Mouse (Mus musculus): Measurements from ENCODE around the gene Slc25a10. TPM values are rescaled to one million over a fixed set of nuclear protein-coding genes. Genes with fewer than 3 reads are reported as not detected.
"Not testable (repeated sequence)": the region's sequence is repeated elsewhere in the genome, so short reads cannot be mapped to it uniquely, and the experiment has no call there.

Slc25a10 gene
- polyA plus RNA-seq, 1 experiment from 2014 or later = 29.7 TPM

DNA sequence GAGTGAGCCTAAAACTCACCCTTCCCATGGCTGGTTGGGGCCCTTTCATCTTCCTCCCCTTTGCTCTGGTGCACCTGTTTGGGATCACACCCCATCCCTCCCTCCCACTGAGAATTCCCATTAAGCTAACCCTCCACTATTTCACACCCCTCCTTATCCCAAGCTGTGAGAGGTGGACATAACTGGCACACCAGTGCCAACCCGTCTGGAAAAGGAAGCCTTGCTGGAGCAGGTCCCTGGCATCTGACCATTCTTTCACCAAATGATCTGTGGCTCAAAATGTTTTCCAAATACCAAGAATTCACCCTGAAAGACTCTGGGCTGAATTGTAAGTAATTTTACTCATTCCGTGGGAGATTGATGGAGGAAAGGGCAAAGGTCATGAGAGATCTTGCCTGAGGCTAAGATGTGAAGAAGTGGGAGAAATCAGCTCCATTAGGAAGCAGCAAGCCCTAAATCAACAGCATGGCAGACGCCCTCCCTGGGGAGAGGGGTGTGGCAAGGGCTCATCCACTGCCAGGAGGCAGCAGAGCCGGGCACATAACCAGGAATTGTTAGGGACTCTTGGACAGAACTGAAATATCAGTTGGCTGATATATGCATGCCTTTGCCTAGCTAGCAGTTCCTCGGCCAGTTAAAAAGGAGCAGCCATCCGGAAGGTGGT lies 21.3 kb downstream of the Slc25a10 start:
- Histone ChIP-seq H3K36me3 (ENCODE audit: control insufficient read depth, insufficient read depth, low read length) (no peaks in the 10 kb centered on the region), H3K27ac (ENCODE audit: low read depth, low read length) (no peak overlapping the region), H3K9me3 (replicated peaks; ENCODE audit: control insufficient read depth, low read length) (no peaks in the 10 kb centered on the region), H3K4me2 (ENCODE audit: low read length) (no peak overlapping the region), H3K9ac (ENCODE audit: low read length) (no peak overlapping the region), H3K4me1 (ENCODE audit: control insufficient read depth, insufficient read depth, low read length) (peaks cover 6% of the 10 kb centered on the region), H3K27me3 (replicated peaks; ENCODE audit: control insufficient read depth, insufficient read depth, low read length) (no peaks in the 10 kb centered on the region), H3K4me3 (ENCODE audit: low read depth, low read length) (no peak overlapping the region)
- peak; percentile 36 for DNase-seq (ENCODE audit: low spot score)
- WGBS = 56% methylated on average over 6 of the region's 6 CpGs
- no peak for ATAC-seq

DNA sequence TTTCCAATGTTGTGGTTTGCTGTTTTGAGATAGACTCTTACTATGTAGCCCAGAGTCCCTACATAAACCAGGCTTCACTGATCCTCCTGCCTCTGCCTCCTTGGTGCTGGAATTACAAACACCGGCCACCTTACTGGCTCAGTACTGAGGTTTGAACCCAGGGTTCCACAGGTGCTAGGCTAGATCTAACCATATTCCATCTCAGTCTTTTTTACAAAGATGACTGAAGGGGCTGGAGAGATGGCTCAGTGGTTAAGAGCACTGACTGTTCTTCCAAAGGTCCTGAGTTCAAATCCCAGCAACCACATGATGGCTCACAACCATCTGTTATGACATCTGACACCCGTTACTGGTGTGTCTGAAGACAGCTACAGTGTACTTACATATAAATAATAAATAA lies 22.6 kb downstream of the Slc25a10 start:
- DNase-seq (ENCODE audit: low spot score); H3K36me3 ChIP-seq (ENCODE audit: control insufficient read depth, insufficient read depth, low read length); H3K4me1 ChIP-seq (ENCODE audit: control insufficient read depth, insufficient read depth, low read length); H3K4me2 ChIP-seq (ENCODE audit: low read length); H3K9me3 ChIP-seq (replicated peaks; ENCODE audit: control insufficient read depth, low read length); H3K27me3 ChIP-seq (replicated peaks; ENCODE audit: control insufficient read depth, insufficient read depth, low read length); ATAC-seq; H3K4me3 ChIP-seq (ENCODE audit: low read depth, low read length); H3K9ac ChIP-seq (ENCODE audit: low read length); H3K27ac ChIP-seq (ENCODE audit: low read depth, low read length): not testable (repeated sequence)
- 84% methylated on average over 2 of the region's 2 CpGs for WGBS

DNA sequence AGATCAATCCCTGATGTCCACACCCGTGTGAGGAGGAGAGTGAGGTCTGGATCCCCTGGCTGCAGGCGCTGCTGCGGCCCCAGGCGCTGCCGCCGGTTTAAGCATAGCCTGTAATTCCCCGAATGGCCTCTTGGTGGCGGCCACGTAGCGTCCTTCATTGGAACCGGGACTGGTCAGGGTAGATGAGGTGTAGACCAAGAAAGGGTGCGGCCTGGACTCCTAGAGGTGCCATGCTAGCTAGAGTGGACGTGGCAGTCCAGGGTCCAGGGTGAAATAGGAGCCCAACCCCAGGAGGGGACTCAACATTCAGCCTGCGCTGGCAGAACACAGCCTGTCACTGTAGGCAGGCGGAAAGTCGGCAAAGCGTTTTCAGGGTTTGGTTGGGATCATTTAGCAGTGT lies 24.0 kb downstream of the Slc25a10 start:
- WGBS = 16% methylated on average over 17 of the region's 17 CpGs
- ATAC-seq (peak; percentile 23; the same call in 1 of the 2 replicates), DNase-seq (ENCODE audit: low spot score) (peak; percentile 79)
- no peaks in the 10 kb centered on the region for H3K27me3 ChIP-seq (replicated peaks; ENCODE audit: control insufficient read depth, insufficient read depth, low read length)
- H3K27ac ChIP-seq (ENCODE audit: low read depth, low read length) = no peak overlapping the region
- H3K4me2 ChIP-seq (ENCODE audit: low read length) = no peak overlapping the region
- peaks cover 2% of the 10 kb centered on the region for H3K4me1 ChIP-seq (ENCODE audit: control insufficient read depth, insufficient read depth, low read length)
- no peak overlapping the region for H3K9ac ChIP-seq (ENCODE audit: low read length)
- no peaks in the 10 kb centered on the region for H3K36me3 ChIP-seq (ENCODE audit: control insufficient read depth, insufficient read depth, low read length)
- H3K9me3 ChIP-seq (replicated peaks; ENCODE audit: control insufficient read depth, low read length) = no peaks in the 10 kb centered on the region
- no peak overlapping the region for H3K4me3 ChIP-seq (ENCODE audit: low read depth, low read length)

DNA sequence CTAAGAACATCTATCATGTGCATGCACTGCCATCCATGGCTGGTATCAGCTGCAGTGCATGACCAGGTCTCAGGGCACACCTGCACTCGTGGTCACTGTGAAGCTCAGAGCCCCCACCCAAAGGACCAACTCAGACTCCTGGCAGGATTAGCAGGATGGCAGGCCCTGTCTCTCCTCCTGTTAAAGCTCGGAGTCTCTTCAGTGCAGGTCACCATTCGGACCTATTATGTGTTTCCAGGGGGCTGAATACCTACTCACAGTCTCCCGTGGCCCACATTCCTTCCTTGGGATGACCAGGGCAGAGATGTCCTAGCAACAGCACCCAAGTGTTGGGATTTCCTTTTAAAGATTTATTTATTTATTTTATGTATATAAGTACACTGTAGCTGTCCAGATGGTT lies 25.5 kb downstream of the Slc25a10 start:
- no peaks in the 10 kb centered on the region for H3K4me1 ChIP-seq (ENCODE audit: control insufficient read depth, insufficient read depth, low read length)
- 68% methylated on average over 4 of the region's 4 CpGs for WGBS
- H3K4me3 ChIP-seq (ENCODE audit: low read depth, low read length) = no peak overlapping the region
- no peaks in the 10 kb centered on the region for H3K36me3 ChIP-seq (ENCODE audit: control insufficient read depth, insufficient read depth, low read length)
- DNase-seq (ENCODE audit: low spot score) (no peak), ATAC-seq (no peak)
- no peaks in the 10 kb centered on the region for H3K9me3 ChIP-seq (replicated peaks; ENCODE audit: control insufficient read depth, low read length)
- H3K9ac ChIP-seq (ENCODE audit: low read length) = no peak overlapping the region
- H3K27ac ChIP-seq (ENCODE audit: low read depth, low read length) = no peak overlapping the region
- no peaks in the 10 kb centered on the region for H3K27me3 ChIP-seq (replicated peaks; ENCODE audit: control insufficient read depth, insufficient read depth, low read length)
- no peak overlapping the region for H3K4me2 ChIP-seq (ENCODE audit: low read length)

DNA sequence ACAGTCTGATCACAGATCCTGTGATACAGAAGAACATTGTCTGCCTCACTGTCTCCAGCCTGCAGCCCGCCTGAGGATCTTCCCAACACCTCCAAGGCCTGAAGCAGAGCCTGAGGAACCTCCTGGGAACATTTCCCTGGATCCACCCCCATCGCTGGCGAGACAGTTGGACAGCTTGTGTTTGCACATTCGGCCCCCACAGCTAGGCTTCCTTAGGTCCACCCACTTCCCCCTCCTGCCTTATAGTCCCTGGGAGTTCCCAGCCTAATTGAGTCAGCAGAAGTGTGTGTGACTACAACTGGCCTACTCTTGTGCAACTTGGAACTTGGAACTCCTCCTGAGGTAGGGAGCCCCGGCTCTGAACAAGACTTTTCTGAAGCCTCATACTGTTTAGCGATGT lies 26.4 kb downstream of the Slc25a10 start:
- no peaks in the 10 kb centered on the region for H3K27me3 ChIP-seq (replicated peaks; ENCODE audit: control insufficient read depth, insufficient read depth, low read length)
- no peaks in the 10 kb centered on the region for H3K36me3 ChIP-seq (ENCODE audit: control insufficient read depth, insufficient read depth, low read length)
- no peak overlapping the region for H3K27ac ChIP-seq (ENCODE audit: low read depth, low read length)
- DNase-seq (ENCODE audit: low spot score) = no peak
- no peak overlapping the region for H3K4me3 ChIP-seq (ENCODE audit: low read depth, low read length)
- no peak for ATAC-seq
- H3K4me2 ChIP-seq (ENCODE audit: low read length) = no peak overlapping the region
- no peaks in the 10 kb centered on the region for H3K9me3 ChIP-seq (replicated peaks; ENCODE audit: control insufficient read depth, low read length)
- H3K9ac ChIP-seq (ENCODE audit: low read length) = no peak overlapping the region
- H3K4me1 ChIP-seq (ENCODE audit: control insufficient read depth, insufficient read depth, low read length) = no peaks in the 10 kb centered on the region
- WGBS = 67% methylated on average over 6 of the region's 6 CpGs

DNA sequence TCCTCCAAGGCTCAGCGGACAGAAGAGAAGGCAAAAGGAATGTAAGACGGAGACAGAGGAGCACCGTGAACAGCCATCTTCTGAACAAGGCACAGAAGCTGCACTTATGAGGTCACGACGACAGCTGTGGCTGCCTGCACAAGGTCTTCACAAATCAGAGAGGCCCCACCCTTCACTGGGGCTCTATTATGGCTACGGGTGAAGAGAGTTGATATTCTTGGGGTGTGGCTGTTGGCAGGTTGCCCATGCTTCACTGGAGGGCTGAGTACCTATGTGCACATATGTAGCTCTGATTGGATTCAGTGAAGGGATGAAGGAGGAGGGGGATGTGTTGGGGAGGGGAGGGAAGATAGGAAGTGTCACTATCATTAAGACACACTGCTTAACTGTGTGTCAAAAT lies 26.9 kb downstream of the Slc25a10 start:
- Histone ChIP-seq H3K27me3 (replicated peaks; ENCODE audit: control insufficient read depth, insufficient read depth, low read length) (no peaks in the 10 kb centered on the region), H3K9ac (ENCODE audit: low read length) (no peak overlapping the region), H3K9me3 (replicated peaks; ENCODE audit: control insufficient read depth, low read length) (no peaks in the 10 kb centered on the region), H3K4me3 (ENCODE audit: low read depth, low read length) (no peak overlapping the region), H3K4me2 (ENCODE audit: low read length) (no peak overlapping the region), H3K27ac (ENCODE audit: low read depth, low read length) (no peak overlapping the region), H3K4me1 (ENCODE audit: control insufficient read depth, insufficient read depth, low read length) (no peaks in the 10 kb centered on the region), H3K36me3 (ENCODE audit: control insufficient read depth, insufficient read depth, low read length) (no peaks in the 10 kb centered on the region)
- 70% methylated on average over 6 of the region's 6 CpGs for WGBS
- ATAC-seq (no peak), DNase-seq (ENCODE audit: low spot score) (no peak)

DNA sequence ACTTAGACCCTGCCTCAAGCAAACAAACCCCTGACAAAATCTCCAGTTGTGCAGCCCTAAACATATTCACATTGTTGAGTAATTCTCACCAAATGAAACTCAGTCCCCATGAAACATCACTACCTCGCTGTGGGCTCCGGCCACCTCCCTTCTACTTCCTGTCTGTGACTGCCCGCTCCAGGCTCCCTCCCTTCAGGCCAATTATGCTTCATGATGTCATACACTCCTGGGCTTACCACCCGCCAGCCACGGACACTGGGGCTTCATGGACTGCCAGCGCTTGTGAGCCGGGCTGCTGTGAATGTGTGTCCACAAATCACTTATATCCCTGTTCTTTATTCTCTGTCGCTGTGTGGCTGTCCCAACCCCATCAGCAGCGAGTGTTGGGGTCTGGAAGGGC lies 28.1 kb downstream of the Slc25a10 start:
- Histone ChIP-seq H3K36me3 (ENCODE audit: control insufficient read depth, insufficient read depth, low read length) (no peaks in the 10 kb centered on the region), H3K9ac (ENCODE audit: low read length) (no peak overlapping the region; the same call in 1 of the 2 replicates), H3K4me2 (ENCODE audit: low read length) (no peak overlapping the region), H3K4me3 (ENCODE audit: low read depth, low read length) (no peak overlapping the region), H3K27me3 (replicated peaks; ENCODE audit: control insufficient read depth, insufficient read depth, low read length) (no peaks in the 10 kb centered on the region), H3K9me3 (replicated peaks; ENCODE audit: control insufficient read depth, low read length) (no peaks in the 10 kb centered on the region), H3K27ac (ENCODE audit: low read depth, low read length) (no peak overlapping the region), H3K4me1 (ENCODE audit: control insufficient read depth, insufficient read depth, low read length) (no peaks in the 10 kb centered on the region)
- WGBS = 51% methylated on average over 9 of the region's 9 CpGs
- DNase-seq (ENCODE audit: low spot score) (no peak), ATAC-seq (no peak)

DNA sequence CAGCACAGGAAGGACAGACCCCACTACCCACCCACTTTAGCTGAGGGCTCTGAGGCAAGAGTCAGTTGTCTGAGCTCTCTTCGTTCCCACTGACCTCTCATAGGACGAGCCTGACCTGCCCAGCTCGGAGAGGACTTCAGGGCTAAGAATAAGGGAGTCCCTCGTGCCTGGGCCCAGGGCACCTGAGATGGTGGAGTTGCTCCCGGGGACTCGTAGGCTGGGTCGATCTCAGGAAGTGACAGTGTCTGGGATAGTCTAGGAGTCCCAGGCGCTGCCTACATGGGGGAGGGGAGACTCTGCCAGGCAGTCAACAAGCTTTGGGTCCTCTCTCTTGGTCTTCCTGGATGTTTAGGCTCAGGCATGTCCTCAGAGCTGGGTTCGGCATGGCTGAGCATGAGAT lies 28.9 kb downstream of the Slc25a10 start:
- no peak overlapping the region for H3K4me3 ChIP-seq (ENCODE audit: low read depth, low read length)
- ATAC-seq = no peak
- no peak overlapping the region for H3K9ac ChIP-seq (ENCODE audit: low read length)
- no peaks in the 10 kb centered on the region for H3K9me3 ChIP-seq (replicated peaks; ENCODE audit: control insufficient read depth, low read length)
- H3K4me2 ChIP-seq (ENCODE audit: low read length) = no peak overlapping the region
- no peak for DNase-seq (ENCODE audit: low spot score)
- WGBS = 77% methylated on average over 9 of the region's 9 CpGs
- no peaks in the 10 kb centered on the region for H3K4me1 ChIP-seq (ENCODE audit: control insufficient read depth, insufficient read depth, low read length)
- H3K27ac ChIP-seq (ENCODE audit: low read depth, low read length) = no peak overlapping the region
- H3K27me3 ChIP-seq (replicated peaks; ENCODE audit: control insufficient read depth, insufficient read depth, low read length) = no peaks in the 10 kb centered on the region
- no peaks in the 10 kb centered on the region for H3K36me3 ChIP-seq (ENCODE audit: control insufficient read depth, insufficient read depth, low read length)

DNA sequence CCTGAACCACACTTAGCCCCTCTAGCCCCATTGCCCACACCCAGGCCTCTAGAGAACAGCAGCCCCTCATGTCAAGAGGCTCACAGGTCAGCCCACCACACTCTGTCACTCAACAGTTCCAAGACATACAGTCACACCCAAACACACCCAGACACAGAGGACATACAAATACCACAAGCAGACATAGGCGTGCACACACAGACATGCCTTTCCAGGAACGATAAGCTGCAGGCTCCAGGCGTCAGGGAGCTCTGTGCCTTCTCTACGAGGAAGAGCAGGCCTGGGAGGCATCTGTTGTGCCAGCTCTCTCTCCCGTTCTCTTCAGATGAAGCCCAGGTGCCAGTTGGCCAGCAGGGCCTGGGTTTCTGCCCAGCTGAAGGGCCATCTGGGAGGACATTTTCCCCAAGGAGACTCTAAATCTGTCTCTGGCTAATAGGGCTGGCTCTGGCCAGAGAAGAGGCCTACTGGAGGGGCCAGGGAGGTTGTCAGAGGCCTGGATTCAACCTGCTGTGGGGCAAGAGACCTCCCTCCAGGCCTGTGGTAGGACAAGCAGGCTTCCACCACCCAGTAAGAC lies 29.4 kb downstream of the Slc25a10 start:
- Histone ChIP-seq H3K36me3 (ENCODE audit: control insufficient read depth, insufficient read depth, low read length) (no peaks in the 10 kb centered on the region), H3K27ac (ENCODE audit: low read depth, low read length) (no peak overlapping the region), H3K4me2 (ENCODE audit: low read length) (no peak overlapping the region), H3K9me3 (replicated peaks; ENCODE audit: control insufficient read depth, low read length) (no peaks in the 10 kb centered on the region), H3K4me3 (ENCODE audit: low read depth, low read length) (no peak overlapping the region), H3K9ac (ENCODE audit: low read length) (no peak overlapping the region), H3K27me3 (replicated peaks; ENCODE audit: control insufficient read depth, insufficient read depth, low read length) (no peaks in the 10 kb centered on the region), H3K4me1 (ENCODE audit: control insufficient read depth, insufficient read depth, low read length) (no peaks in the 10 kb centered on the region)
- ATAC-seq (no peak), DNase-seq (ENCODE audit: low spot score) (no peak)
- 85% methylated on average over 5 of the region's 5 CpGs for WGBS
